Mouse (Mus musculus) liver, embryonic 14.5 days (tissue): ENCODE data around the gene Hey2. TPM values are rescaled to one million over a fixed set of nuclear protein-coding genes. Genes with fewer than 3 reads are reported as not detected.

Experiments
- ATAC-seq: fragments of 200-750 bp; cut with Nextera tagmentation; 2 replicates; pipeline ENCODE4 v1.8.0; 2017; ENCODE audit warnings: moderate number of reproducible peaks, mild to moderate bottlenecking, moderate library complexity; ENCODE audit not compliant: insufficient read depth
- DNase-seq, 3 experiments: peaks; one replicate each; pipeline ENCODE4 v3.0.0-alpha.2; 2012 to 2013; ENCODE audit warnings: low read depth in 3 of 3, low spot score in 3 of 3
- H3K27ac ChIP-seq: fragments of 300-500 bp; sonication (generic); 2 replicates; pipeline ENCODE4 v1.5.1; 2014; ENCODE audit warnings: moderate library complexity, mild to moderate bottlenecking, control low read depth, inconsistent platforms
- H3K27me3 ChIP-seq: fragments of 300-500 bp; sonication (generic); 2 replicates; pipeline ENCODE4 v1.6.1; 2014; ENCODE audit warnings: mild to moderate bottlenecking, low read length, moderate library complexity; ENCODE audit not compliant: control insufficient read depth, insufficient read depth
- H3K36me3 ChIP-seq: fragments of 300-500 bp; sonication (generic); replicated peaks from 2 replicates; pipeline ENCODE4 v1.6.1; 2014; ENCODE audit warnings: low read depth; ENCODE audit not compliant: control insufficient read depth, insufficient read depth
- H3K4me1 ChIP-seq, 2 experiments: fragments of 200-500 bp in 1 of 2; fragments of 300-500 bp in 1 of 2; sonication (generic) in 1 of 2; replicated peaks; 2 replicates each; pipeline ENCODE4 v1.6.1; 2012 to 2014; ENCODE audit warnings: antibody characterized with exemption in 1 of 2, inconsistent platforms in 1 of 2, low read length in 1 of 2; ENCODE audit not compliant: control insufficient read depth in 2 of 2, insufficient read depth in 2 of 2
- H3K4me2 ChIP-seq: fragments of 300-500 bp; sonication (generic); 2 replicates; pipeline ENCODE4 v1.6.1; 2014; ENCODE audit warnings: low read depth, mild to moderate bottlenecking, control low read depth, moderate library complexity
- H3K4me3 ChIP-seq, 2 experiments: fragments of 200-500 bp in 1 of 2; fragments of 300-500 bp in 1 of 2; sonication (generic) in 1 of 2; 2 replicates each; pipeline ENCODE4 v1.5.1; 2012 to 2014; ENCODE audit warnings: low read depth in 2 of 2, low read length in 2 of 2, mild to moderate bottlenecking in 2 of 2, control low read depth in 1 of 2, inconsistent platforms in 1 of 2, moderate library complexity in 1 of 2; ENCODE audit not compliant: insufficient read depth in 1 of 2
- H3K9ac ChIP-seq: fragments of 300-500 bp; sonication (generic); replicated peaks from 2 replicates; pipeline ENCODE4 v1.6.1; 2014; ENCODE audit warnings: mild to moderate bottlenecking, control low read depth, moderate library complexity
- H3K9me3 ChIP-seq: fragments of 300-500 bp; sonication (generic); 2 replicates; pipeline ENCODE4 v1.6.1; 2016; ENCODE audit warnings: low read length, mixed read lengths; ENCODE audit not compliant: control insufficient read depth
- CTCF ChIP-seq: IDR thresholded peaks from 2 replicates; pipeline ENCODE4 v1.5.1; 2016; ENCODE audit warnings: antibody characterized with exemption, low read depth, control low read depth
- EP300 ChIP-seq: IDR thresholded peaks from 2 replicates; pipeline ENCODE4 v1.6.1; 2016; ENCODE audit warnings: antibody characterized with exemption, low read depth
- WGBS: fragments of 180-500 bp; shearing (Covaris S2); extraction: QIAGEN DNeasy Blood & Tissue Kit; methylation state at CpG from one replicate; pipeline ENCODE4 v1.1.7; 2014; ENCODE audit not compliant: insufficient replicate concordance; 5-methylcytosine and 5-hydroxymethylcytosine counted together
- polyA plus RNA-seq, 2 experiments: library from polyadenylated mRNA; depleted of rRNA in 1 of 2; stranded (reverse) in 1 of 2; unstranded in 1 of 2; fragments of >200 nt; fragmentation: Nextera tagmentation in 1 of 2; extraction: Ambion mirVana in 1 of 2; gene quantifications; 2 replicates each; pipeline versions ENCODE4 v1.2.1 to v1.2.3; 2012 to 2014

Hey2 gene
- polyA plus RNA-seq (2012; rRNA removed) (0.60 and 0.65 TPM in 2 replicates), polyA plus RNA-seq (2014; fragmentation: Nextera tagmentation; extraction: Ambion mirVana) (0.22 and 0.34 TPM in 2 replicates)

DNA sequence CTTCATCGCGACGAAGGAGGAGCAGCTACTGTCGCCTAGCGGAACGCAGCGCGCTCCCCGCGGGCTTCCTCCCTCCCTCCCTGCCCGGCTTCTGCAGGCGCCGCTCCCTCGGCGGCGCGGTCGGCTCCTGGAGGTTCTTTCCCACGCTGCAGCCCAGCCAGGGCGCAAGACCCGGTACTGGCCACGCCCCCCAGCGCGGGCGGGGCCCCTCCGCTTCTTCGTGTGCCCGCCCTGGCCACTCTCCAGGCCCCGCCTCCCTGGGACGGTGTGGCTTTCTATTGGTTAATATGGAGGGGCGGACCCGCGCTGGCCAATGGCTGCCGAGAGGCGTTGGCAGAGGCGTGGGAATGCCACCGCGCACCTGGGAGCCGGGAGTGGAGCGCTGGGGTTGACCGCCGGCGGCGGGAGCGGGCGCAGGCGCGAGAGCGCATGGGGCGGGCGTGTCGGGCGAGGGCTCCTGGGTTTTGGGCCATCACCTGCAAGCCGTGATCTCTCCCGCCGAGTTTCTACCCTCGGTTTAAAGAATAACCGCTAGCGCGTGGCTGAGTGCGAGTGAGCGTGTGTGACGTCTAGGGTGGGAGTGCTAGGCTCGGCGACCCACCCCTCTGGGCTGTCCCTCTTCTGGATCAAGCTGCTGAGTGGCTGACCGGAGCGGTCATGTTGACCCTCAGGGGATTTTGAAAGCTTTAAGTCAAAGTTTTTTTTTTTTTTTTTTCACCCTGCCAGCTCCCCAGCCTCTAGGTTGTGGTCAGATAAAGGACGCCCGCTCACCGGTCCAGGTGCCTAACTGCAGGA lies at the start of gene Hey2:
Gene Hey2, minus strand, starts transcription at position 159 of the 795 bp plus-strand sequence.
- peaks cover 0 to 2% of the 10 kb centered on the region in 2 experiments; a peak in 1 of 4 replicates for H3K4me1 ChIP-seq
- H3K36me3 ChIP-seq = no peaks in the 10 kb centered on the region
- WGBS = under 1% methylated on average over 67 of the region's 70 CpGs
- H3K27me3 ChIP-seq = peaks cover 68% of the 10 kb centered on the region
- H3K9ac ChIP-seq = no peak within 1 kb of the TSS
- H3K9me3 ChIP-seq = no peaks in the 10 kb centered on the region
- peak; percentile 100 for ATAC-seq
- peak within 1 kb of the TSS; percentile 38 to 42 for H3K4me3 ChIP-seq
- peak within 1 kb of the TSS; percentile 41 for H3K4me2 ChIP-seq
- peak; percentile 82 to 86 (median 83) for DNase-seq
- TF ChIP-seq CTCF (no peak; the same call in 1 of the 2 replicates), EP300 (no peak)
- no peak within 1 kb of the TSS for H3K27ac ChIP-seq

DNA sequence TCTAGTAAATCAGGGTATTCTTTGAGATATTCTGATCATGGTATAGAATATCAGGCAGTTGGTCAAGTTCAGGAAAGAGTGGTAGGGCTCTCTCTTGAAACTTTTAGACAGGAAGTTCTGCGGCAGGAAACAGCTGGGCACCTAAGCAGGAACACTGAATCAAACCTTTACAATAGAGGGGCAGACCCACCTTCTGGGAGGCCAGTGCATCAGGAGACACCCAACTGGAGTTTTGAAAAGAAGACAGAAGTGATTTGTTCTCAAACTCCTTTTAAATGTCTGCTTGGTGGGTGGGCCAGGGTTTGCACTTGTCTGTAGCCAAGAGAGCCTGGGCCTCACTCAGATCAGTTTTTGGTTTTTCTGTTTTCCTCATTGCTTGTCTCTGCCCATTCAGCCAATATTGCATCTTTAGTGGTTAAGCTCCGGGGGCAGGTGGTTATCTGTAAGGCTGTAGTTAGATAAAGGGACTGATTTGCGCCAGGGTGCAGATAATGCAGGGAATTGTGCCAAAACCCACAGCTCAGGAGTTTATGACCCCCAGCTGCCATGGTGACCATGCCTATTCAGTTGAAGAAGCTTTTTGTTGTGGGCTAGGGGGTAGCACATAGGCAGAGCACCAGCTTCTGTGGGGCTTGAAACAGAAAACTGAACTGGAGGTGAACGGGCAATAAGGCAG lies 40.6 kb upstream of the Hey2 start:
- WGBS = 29% methylated on average over 4 of the region's 4 CpGs
- no peak for ATAC-seq
- TF ChIP-seq CTCF (no peak), EP300 (no peak)

DNA sequence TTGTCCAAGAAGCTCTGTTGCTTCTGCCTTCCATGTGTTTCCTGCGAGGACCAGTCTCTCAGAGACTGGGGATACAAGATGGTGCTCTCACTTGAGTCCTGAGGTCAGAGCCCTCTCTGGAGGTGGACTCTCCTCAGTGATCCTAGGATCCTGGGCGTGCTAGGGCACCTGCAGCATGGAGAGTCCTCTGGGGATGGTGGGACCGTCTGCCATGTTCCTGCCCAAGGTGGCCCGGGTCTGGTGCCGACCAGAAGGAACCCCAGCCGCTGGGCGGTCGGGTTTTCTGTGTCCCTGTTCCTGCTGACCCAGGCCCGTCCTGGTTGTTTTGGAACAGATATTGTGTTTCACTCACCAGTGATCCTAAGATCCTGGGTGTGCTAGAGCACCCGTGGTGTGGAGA lies 38.5 kb upstream of the Hey2 start:
- TF ChIP-seq EP300 (no peak), CTCF (no peak)
- WGBS = 69% methylated on average over 10 of the region's 10 CpGs
- H3K27ac ChIP-seq = no peak overlapping the region
- H3K9me3 ChIP-seq = no peaks in the 10 kb centered on the region
- no peak overlapping the region for H3K4me3 ChIP-seq
- H3K9ac ChIP-seq = no peak overlapping the region
- H3K4me2 ChIP-seq = no peak overlapping the region
- DNase-seq (no peak), ATAC-seq (no peak)
- H3K36me3 ChIP-seq = no peaks in the 10 kb centered on the region
- no peaks in the 10 kb centered on the region for H3K4me1 ChIP-seq
- no peaks in the 10 kb centered on the region for H3K27me3 ChIP-seq

More for the DNA sequence above, 40.6 kb upstream of the Hey2 start:
- Histone ChIP-seq H3K36me3 (no peaks in the 10 kb centered on the region), H3K27me3 (no peaks in the 10 kb centered on the region), H3K4me2 (no peak overlapping the region), H3K4me3 (no peak overlapping the region), H3K27ac (no peak overlapping the region), H3K4me1 (no peaks in the 10 kb centered on the region), H3K9ac (no peak overlapping the region), H3K9me3 (no peaks in the 10 kb centered on the region)
- no peak for DNase-seq

DNA sequence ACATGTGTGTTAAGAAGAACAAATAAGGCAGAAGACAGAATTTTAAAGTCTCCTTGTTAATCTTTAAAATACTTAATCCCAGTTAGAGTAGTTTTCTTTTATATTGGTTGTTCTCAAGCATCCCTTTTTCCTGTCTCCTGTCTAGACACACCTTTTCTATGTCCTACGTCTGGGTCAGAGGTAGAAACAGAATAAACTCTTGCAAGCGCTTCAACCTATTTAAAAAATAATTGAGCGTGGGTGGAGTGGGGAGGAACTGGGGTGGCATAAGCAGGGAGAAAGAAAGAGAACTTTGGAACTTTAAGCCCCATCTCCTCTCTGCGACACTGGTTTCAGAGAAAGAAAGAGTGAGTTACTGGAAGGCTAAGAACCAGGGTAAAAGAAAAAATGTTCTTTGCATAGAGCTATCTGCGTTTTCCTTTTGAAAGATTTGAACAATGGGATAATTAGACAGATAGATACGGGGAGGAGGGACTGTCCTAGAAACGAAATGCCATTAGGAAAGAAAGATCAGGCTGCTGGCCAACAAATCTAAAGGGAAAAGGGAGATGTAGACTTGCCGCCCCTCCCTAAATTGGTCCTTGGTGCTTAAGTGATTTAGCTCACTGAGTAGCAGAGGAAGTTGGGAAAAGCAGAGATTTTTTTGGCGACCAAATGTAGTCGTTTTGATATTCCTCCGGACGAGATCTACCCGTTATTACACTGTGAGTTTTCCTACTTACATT lies 2.7 kb upstream of the Hey2 start:
- no peaks in the 10 kb centered on the region for H3K36me3 ChIP-seq
- DNase-seq = no peak
- 14% methylated on average over 13 of the region's 13 CpGs for WGBS
- no peak for ATAC-seq
- peaks cover 0 to 2% of the 10 kb centered on the region in 2 experiments; a peak in 1 of 4 replicates for H3K4me1 ChIP-seq
- peaks cover 68% of the 10 kb centered on the region for H3K27me3 ChIP-seq
- H3K27ac ChIP-seq = no peak overlapping the region
- no peak for TF ChIP-seq CTCF
- no peak for TF ChIP-seq EP300
- H3K9me3 ChIP-seq = no peaks in the 10 kb centered on the region
- H3K4me3 ChIP-seq = no peak overlapping the region
- no peak overlapping the region for H3K4me2 ChIP-seq
- no peak overlapping the region for H3K9ac ChIP-seq
